Mouse (Mus musculus): ENCODE measurements at regions not wholly inside any gene's neighbourhood (a gene's known extent, or its start where the extent isn't known, plus 50 kb on each side); places are given as distances from the start of the nearest gene placed in this dataset.

- no peak for DNase-seq (ENCODE audit: low spot score in 2 of 2)
Measured at GRCm38 (mm10) chr16:24218162-24218849, 175.0 kb upstream of the Lpp start.

DNA sequence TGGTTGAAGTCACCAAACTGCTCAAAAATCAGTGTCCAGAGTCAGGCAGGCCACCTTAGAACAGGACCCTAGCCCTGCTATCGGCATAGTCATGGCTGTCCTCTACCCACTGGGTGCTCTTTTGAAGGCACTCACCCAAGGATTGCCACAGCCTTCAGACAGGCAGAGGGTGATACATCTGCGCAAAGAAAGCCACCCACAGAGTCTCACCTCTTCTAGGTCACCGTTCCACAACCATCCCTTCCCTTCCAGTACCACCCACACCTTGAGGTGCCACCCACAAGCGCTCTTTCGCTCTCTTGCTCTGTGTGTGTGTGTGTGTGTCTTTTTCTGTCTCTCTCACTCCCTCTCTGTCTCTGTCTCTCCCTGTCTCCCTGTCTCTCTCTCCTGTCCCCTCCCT lies 176.5 kb upstream of the Lpp start:
- DNase-seq (ENCODE audit: low spot score in 2 of 2), result no peak

DNA sequence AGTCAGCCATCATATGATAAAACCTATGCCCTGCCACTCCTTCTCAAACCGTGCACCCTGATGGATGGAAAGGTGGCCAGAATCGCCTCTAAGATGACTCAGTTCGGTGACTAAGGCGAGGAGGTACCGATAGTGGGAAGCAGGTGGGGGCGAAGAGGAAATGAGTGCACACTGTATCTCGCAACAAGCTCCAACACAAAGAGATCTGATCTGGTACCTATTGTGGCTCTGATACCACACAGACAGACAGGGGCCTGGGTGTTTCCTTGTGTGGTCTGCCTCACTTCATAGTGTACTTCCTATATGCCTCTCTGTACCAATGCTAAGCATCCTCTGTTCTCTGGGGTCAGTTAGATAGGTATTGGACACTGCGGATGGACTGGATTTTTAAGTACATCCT lies 178.0 kb upstream of the Lpp start:
- no peak for DNase-seq (ENCODE audit: low spot score in 2 of 2)

DNA sequence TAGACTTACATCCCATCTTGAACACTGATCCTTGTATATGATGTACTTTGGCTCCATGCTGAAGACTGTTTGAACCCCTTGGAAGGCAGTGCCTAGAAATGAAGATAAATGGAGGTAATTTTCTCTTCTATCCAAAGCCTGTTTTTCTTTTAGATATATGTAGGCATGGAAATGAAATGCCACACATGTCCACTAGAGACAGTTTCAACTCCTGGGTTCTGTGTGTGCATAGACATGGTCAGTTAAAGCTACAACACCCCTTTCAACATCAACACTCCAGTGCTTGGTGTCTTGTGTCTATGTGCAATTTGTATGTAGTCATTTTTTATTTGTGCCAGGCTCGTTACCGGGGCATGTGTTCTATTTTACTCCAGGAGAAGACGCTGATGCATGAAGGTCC lies 179.7 kb upstream of the Lpp start:
- DNase-seq (ENCODE audit: low spot score in 2 of 2), result no peak

- DNase-seq (ENCODE audit: low spot score in 2 of 2), result no peak
Measured at GRCm38 (mm10) chr16:24212702-24213101, 180.6 kb upstream of the Lpp start.

- no peak for DNase-seq (ENCODE audit: low spot score in 2 of 2)
Measured at GRCm38 (mm10) chr16:24211588-24211987, 181.7 kb upstream of the Lpp start.

DNA sequence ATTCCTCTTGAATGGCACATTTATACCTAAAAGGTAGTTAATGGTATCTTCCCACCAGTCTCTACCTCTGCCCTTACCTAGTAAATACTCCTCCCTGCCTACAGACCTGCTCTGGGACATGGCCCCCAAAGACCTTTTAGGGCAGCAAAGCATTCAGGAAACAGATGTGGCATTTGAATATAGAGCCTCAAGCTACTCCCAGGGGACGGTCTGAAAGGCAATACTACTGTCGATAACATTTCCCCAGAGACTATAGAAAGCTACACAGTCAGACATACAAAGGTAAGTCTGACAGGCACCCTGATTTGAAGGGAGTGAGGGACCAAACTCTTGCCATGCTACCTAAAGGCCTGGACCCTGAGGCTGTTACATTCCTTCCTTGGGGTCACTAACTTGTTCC lies 184.4 kb upstream of the Lpp start:
- DNase-seq (ENCODE audit: low spot score in 2 of 2), result no peak

DNA sequence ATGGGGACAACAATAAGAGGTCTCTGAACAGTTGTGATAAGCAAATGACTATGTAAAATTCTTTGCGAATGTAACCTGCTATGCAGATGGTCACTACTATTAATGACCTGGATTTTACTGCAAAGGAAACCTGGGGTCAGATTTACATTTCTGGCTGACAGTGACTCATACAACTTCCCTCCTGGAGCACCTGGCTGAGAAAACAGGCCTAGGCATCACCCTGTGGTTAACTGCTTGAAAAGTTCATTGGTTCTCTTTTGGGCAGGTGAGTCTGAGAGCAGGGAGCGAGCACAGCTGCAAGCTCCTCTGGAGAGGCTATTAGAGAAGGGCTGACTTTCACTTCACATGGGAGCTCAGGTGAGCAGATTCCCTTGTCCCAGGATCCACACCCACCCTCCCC lies 185.2 kb upstream of the Lpp start:
- DNase-seq (ENCODE audit: low spot score in 2 of 2), result no peak

- DNase-seq (ENCODE audit: low spot score in 2 of 2), result no peak
Measured at GRCm38 (mm10) chr16:24207056-24207455, 186.3 kb upstream of the Lpp start.

GRCm38 (mm10) chr16:24206461-24206861 lies 186.8 kb upstream of the Lpp start:
- no peak for DNase-seq (ENCODE audit: low spot score in 2 of 2)

GRCm38 (mm10) chr16:24205594-24205993 lies 187.7 kb upstream of the Lpp start:
- peak; percentile 59 to 70 for DNase-seq (ENCODE audit: low spot score in 2 of 2)

GRCm38 (mm10) chr16:24204064-24204730 lies 189.1 kb upstream of the Lpp start:
- no peak for DNase-seq (ENCODE audit: low spot score in 2 of 2)

- no peak for DNase-seq (ENCODE audit: low spot score in 2 of 2)
Measured at GRCm38 (mm10) chr16:24202653-24203052, 190.7 kb upstream of the Lpp start.

DNA sequence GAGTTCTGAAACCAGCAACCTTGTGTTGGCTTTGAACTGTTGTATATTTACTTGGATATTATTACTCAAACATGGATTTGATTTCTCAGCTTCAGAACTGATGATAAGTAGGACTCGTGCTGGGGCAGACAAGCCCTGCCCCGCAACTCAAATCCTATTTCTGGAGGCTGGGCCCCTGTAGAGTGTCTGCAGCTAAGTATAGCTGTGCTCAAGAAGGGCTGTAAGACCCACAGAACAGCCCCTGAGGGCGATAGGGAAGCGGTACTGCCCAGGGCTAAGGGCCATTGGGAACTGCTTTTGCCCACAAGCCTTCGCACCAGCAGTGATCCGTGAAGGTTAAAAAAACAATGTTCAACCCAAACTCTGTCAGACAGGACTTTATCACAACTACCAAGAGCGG lies 191.9 kb upstream of the Lpp start:
- DNase-seq (ENCODE audit: low spot score in 2 of 2), result no peak

DNA sequence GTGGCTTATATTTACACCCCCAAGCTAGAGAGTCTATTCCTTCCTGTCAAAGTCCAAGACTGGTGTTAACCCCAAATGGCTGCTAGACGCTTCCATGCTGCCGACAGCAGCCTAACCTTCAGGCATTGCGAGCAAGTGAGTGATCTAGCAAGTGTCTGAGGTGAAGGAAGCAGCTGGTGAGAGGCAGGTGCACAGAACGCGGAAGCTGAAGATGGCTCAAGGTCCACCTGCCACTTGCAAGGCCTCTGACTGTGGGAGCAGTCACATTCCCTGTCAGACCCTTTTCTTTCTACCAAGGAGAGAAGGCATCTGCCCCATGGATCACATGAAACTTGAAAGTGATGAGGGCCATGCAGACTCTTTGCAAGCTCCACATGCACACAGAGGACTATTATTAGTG lies 193.1 kb upstream of the Lpp start:
- no peak for DNase-seq (ENCODE audit: low spot score in 2 of 2)

- DNase-seq (ENCODE audit: low spot score in 2 of 2), result no peak
Measured at GRCm38 (mm10) chr16:24199408-24200167, 193.7 kb upstream of the Lpp start.

DNA sequence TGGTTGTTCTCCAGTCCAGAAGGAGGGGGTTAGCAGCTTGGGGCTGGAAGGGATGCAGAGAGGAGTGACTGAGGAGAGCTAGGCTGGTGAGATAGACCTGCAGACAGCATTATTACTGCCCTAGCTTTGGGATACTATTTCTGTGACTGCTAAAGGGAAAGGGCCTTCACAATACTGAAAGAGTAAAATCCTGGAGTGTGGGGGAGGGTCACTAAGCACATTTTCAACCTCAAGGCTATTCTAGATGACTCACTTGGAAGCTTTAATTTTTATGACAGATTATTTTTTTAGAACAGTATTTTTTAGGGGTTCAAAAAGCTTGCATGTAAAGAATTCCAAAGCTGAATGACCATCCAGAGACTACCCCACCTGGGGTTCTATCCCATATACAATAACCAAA lies 195.0 kb upstream of the Lpp start:
- DNase-seq (ENCODE audit: low spot score in 2 of 2), result no peak

GRCm38 (mm10) chr16:24197618-24198017 lies 195.7 kb upstream of the Lpp start:
- no peak for DNase-seq (ENCODE audit: low spot score in 2 of 2)

DNA sequence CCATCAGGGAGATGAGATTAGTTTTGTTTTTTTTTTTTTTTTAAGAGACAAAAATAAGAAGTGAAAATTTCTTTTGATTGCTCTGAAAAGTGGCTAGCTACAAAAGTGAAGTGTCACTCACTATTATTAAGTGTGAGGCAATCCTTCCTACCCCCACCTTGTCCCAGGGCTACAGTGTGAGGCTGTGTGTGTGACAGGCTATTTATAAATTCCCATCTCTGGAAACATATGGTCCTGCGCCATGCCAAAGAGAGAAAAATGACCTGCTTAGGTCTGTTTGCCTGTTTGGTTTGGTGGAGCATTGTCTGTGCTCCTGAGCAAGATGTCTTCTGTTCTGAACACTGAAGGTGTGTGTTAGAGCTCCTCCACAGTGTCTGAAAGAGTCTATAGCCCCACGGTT lies 199.4 kb upstream of the Lpp start:
- no peak for DNase-seq (ENCODE audit: low spot score in 2 of 2)

DNA sequence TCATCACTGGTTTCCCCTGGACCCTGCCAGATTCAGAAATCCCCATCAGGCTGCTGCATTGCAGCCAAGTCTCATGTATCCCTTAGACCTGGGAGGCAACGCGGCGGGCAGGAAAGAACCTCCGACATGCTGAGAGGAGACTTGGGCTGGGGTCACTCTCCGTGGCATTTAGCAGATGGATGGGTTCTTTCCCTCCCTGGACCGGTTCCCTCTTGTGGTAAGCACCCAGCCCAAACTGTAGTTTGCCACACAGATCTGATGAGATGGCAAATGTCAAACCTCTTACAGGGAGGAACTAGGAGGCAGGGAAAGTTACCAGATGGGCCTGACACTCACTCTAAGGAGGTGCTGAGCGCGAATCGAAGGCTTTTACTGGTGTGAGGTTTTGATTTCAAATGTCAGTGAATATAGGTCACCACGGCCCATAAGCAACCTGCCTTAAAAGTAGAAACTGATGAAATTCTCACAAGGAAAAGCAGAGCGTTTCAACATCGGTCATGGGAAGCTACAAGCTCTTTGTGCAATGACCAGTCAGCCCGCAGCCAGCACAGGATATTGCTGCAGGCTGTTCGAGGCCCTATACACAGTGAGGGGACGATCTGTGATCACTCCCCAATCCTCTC lies 199.9 kb upstream of the Lpp start:
- DNase-seq (ENCODE audit: low spot score in 2 of 2), result peak; percentile 32 to 63

- DNase-seq (ENCODE audit: low spot score in 2 of 2), result no peak
Measured at GRCm38 (mm10) chr16:24192013-24192412, 201.3 kb upstream of the Lpp start.

GRCm38 (mm10) chr16:24187131-24187530 lies 198.5 kb upstream of the Bcl6 start:
- DNase-seq (ENCODE audit: low spot score in 2 of 2), result no peak
